Mouse (Mus musculus): ENCODE results near the gene Reep1.
A peak's percentile ranks its signal among the peaks of the same experiment; 100 is the strongest.

GRCm38 (mm10) chr6:71769901-71770690 is 62.7 kb downstream of the Reep1 start:
- TF ChIP-seq CTCF (IDR thresholded peaks at IDR 0.05) (peak; percentile 51), EP300 (IDR thresholded peaks at IDR 0.05) (no peak)

Data from lung, postnatal 0 days (tissue).